Mouse (Mus musculus) neural tube, embryonic 13.5 days (tissue): ENCODE measurements around the gene D430042O09Rik. TPM values are rescaled to one million over a fixed set of nuclear protein-coding genes. Genes with fewer than 3 reads are reported as not detected.
"Not testable (repeated sequence)": the region's sequence is repeated elsewhere in the genome, so short reads cannot be mapped to it uniquely, and the experiment has no call there.

ENCODE experiments used
- ATAC-seq: fragments of 200-750 bp; cut with Nextera tagmentation; 2 replicates; pipeline ENCODE4 v1.8.0; 2017; ENCODE audit warnings: low read depth, mild to moderate bottlenecking, moderate TSS enrichment, moderate library complexity
- H3K27ac ChIP-seq: fragments of 300-500 bp; sonication (generic); replicated peaks from 2 replicates; pipeline ENCODE4 v1.5.1; 2015; ENCODE audit warnings: moderate library complexity, mild to moderate bottlenecking, inconsistent platforms
- H3K27me3 ChIP-seq: fragments of 300-500 bp; sonication (generic); 2 replicates; pipeline ENCODE4 v1.6.1; 2015; ENCODE audit warnings: mild to moderate bottlenecking, inconsistent platforms
- H3K36me3 ChIP-seq: fragments of 300-500 bp; sonication (generic); 2 replicates; pipeline ENCODE4 v1.6.1; 2015; ENCODE audit warnings: mild to moderate bottlenecking, inconsistent platforms
- H3K4me1 ChIP-seq: fragments of 300-500 bp; sonication (generic); replicated peaks from 2 replicates; pipeline ENCODE4 v1.6.1; 2015; ENCODE audit warnings: inconsistent platforms
- H3K4me2 ChIP-seq: fragments of 300-500 bp; sonication (generic); 2 replicates; pipeline ENCODE4 v1.6.1; 2015; ENCODE audit warnings: inconsistent platforms, mild to moderate bottlenecking, moderate library complexity
- H3K4me3 ChIP-seq: fragments of 300-500 bp; sonication (generic); 2 replicates; pipeline ENCODE4 v1.5.1; 2015; ENCODE audit warnings: mild to moderate bottlenecking, inconsistent platforms
- H3K9ac ChIP-seq: fragments of 300-500 bp; sonication (generic); 2 replicates; pipeline ENCODE4 v1.6.1; 2015; ENCODE audit warnings: moderate library complexity, mild to moderate bottlenecking, inconsistent platforms
- H3K9me3 ChIP-seq: fragments of 300-500 bp; sonication (generic); 2 replicates; pipeline ENCODE4 v1.6.1; 2016; ENCODE audit warnings: inconsistent platforms
- whole genome bisulfite sequencing: fragments of 180-500 bp; shearing (Covaris S2); methylation state at CpG from one replicate; pipeline ENCODE4 v1.1.7; 2015; 5-methylcytosine and 5-hydroxymethylcytosine counted together
- polyA plus RNA-seq: library from polyadenylated mRNA; unstranded; fragments of >200 nt; fragmentation: Nextera tagmentation; extraction: Ambion mirVana; gene quantifications from 2 replicates; pipeline ENCODE4 v1.2.1, GENCODE M21; 2015

Gene D430042O09Rik
- 5.9 and 8.3 TPM in 2 replicates for polyA plus RNA-seq

GRCm38 (mm10) chr7:125707593-125708022 is at the start of gene D430042O09Rik, which contains the start of gene Gtf3c1:
Gene D430042O09Rik, plus strand, starts transcription at chr7:125707888.
Gene Gtf3c1, minus strand, starts transcription at chr7:125707780.
- Histone ChIP-seq H3K27ac (peak within 1 kb of the TSS; percentile 91), H3K9me3 (no peaks in the 10 kb centered on the region), H3K36me3 (peaks cover 16% of the 10 kb centered on the region), H3K4me2 (peak within 1 kb of the TSS; percentile 91), H3K4me3 (peak within 1 kb of the TSS; percentile 82), H3K27me3 (no peaks in the 10 kb centered on the region), H3K9ac (peak within 1 kb of the TSS; percentile 91), H3K4me1 (peaks cover 45% of the 10 kb centered on the region)
- under 1% methylated on average over 45 of the region's 45 CpGs for WGBS
- ATAC-seq: peak; percentile 99

DNA sequence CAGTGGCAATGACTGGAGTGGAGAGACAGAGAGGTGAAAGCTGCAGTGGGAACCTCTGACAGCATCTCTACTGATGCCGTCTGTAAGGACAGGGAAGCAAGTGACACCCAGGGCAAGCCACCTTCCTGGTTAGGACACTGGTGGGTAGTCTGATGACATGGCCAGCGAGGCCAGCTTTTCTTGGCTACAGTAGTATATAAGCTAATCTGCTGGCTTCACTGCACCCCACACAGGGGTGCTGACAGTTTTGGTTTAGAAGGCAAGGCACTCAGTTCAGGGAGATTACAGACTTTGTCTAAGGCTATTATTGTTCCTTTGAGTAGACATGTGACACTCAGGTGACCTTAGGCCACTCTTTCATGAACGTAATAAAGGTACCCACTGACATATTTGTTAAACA is 44.0 kb upstream of the D430042O09Rik start:
- H3K9me3 ChIP-seq: no peaks in the 10 kb centered on the region
- no peaks in the 10 kb centered on the region for H3K27me3 ChIP-seq
- 78% methylated on average over 3 of the region's 3 CpGs for WGBS
- ATAC-seq: no peak
- H3K4me2 ChIP-seq: no peak overlapping the region
- H3K36me3 ChIP-seq: peaks cover 97% of the 10 kb centered on the region
- H3K4me1 ChIP-seq: no peaks in the 10 kb centered on the region
- no peak overlapping the region for H3K27ac ChIP-seq
- no peak overlapping the region for H3K4me3 ChIP-seq
- H3K9ac ChIP-seq: no peak overlapping the region

- H3K27ac ChIP-seq: no peak overlapping the region
- no peak for ATAC-seq
- H3K4me2 ChIP-seq: no peak overlapping the region
- H3K9me3 ChIP-seq: no peaks in the 10 kb centered on the region
- no peak overlapping the region for H3K4me3 ChIP-seq
- H3K4me1 ChIP-seq: no peaks in the 10 kb centered on the region
- 88% methylated on average over 6 of the region's 6 CpGs for WGBS
- H3K9ac ChIP-seq: no peak overlapping the region
- peaks cover 99% of the 10 kb centered on the region for H3K36me3 ChIP-seq
- no peaks in the 10 kb centered on the region for H3K27me3 ChIP-seq
Observed at GRCm38 (mm10) chr7:125670865-125671264, 36.8 kb upstream of the D430042O09Rik start.

DNA sequence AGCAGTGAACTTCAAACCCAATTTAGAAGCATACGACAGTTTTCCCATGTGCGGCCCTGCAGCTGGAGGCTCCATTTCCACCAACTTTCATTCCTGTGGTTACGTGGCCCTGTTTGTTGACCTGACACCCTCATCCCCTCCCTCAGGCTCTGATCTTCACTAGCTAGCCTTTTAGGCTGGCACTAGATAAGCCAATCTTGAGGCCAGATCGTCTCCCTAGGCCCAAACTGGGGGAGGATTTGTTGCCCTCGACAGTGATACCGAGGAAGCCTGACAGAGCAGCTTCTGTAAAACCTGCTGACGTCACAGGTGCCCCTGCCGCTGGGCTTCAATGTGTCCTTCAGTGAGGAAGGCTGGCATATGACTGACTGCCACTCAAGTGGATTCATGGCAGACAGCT is 36.3 kb upstream of the D430042O09Rik start:
- Histone ChIP-seq H3K4me2 (no peak overlapping the region), H3K27me3 (no peaks in the 10 kb centered on the region), H3K9me3 (no peaks in the 10 kb centered on the region), H3K4me3 (no peak overlapping the region), H3K27ac (no peak overlapping the region), H3K9ac (no peak overlapping the region), H3K4me1 (no peaks in the 10 kb centered on the region), H3K36me3 (peaks cover 99% of the 10 kb centered on the region)
- WGBS: 96% methylated on average over 8 of the region's 8 CpGs
- ATAC-seq: no peak

GRCm38 (mm10) chr7:125674916-125675315 is 32.8 kb upstream of the D430042O09Rik start:
- no peak overlapping the region for H3K27ac ChIP-seq
- no peaks in the 10 kb centered on the region for H3K9me3 ChIP-seq
- WGBS: 91% methylated on average over 2 of the region's 2 CpGs
- H3K9ac ChIP-seq: no peak overlapping the region
- peaks cover 99% of the 10 kb centered on the region for H3K36me3 ChIP-seq
- H3K4me2 ChIP-seq: no peak overlapping the region
- ATAC-seq: no peak
- no peaks in the 10 kb centered on the region for H3K4me1 ChIP-seq
- H3K27me3 ChIP-seq: no peaks in the 10 kb centered on the region
- H3K4me3 ChIP-seq: no peak overlapping the region

GRCm38 (mm10) chr7:125678756-125679155 is 28.9 kb upstream of the D430042O09Rik start:
- no peak overlapping the region for H3K4me3 ChIP-seq
- no peaks in the 10 kb centered on the region for H3K4me1 ChIP-seq
- peaks cover 90% of the 10 kb centered on the region for H3K36me3 ChIP-seq
- 77% methylated on average over 8 of the region's 8 CpGs for WGBS
- ATAC-seq: no peak
- H3K9me3 ChIP-seq: no peaks in the 10 kb centered on the region
- no peak overlapping the region; the same call in 1 of the 2 replicates for H3K27ac ChIP-seq
- no peak overlapping the region for H3K9ac ChIP-seq
- no peaks in the 10 kb centered on the region for H3K27me3 ChIP-seq
- H3K4me2 ChIP-seq: no peak overlapping the region

- H3K9ac ChIP-seq: no peak overlapping the region
- peaks cover 82% of the 10 kb centered on the region for H3K36me3 ChIP-seq
- ATAC-seq: no peak
- no peak overlapping the region for H3K4me2 ChIP-seq
- no peaks in the 10 kb centered on the region for H3K4me1 ChIP-seq
- WGBS: 93% methylated on average over 9 of the region's 9 CpGs
- no peaks in the 10 kb centered on the region for H3K27me3 ChIP-seq
- no peaks in the 10 kb centered on the region for H3K9me3 ChIP-seq
- H3K4me3 ChIP-seq: no peak overlapping the region
- H3K27ac ChIP-seq: no peak overlapping the region
Observed at GRCm38 (mm10) chr7:125679936-125680335, 27.8 kb upstream of the D430042O09Rik start.

DNA sequence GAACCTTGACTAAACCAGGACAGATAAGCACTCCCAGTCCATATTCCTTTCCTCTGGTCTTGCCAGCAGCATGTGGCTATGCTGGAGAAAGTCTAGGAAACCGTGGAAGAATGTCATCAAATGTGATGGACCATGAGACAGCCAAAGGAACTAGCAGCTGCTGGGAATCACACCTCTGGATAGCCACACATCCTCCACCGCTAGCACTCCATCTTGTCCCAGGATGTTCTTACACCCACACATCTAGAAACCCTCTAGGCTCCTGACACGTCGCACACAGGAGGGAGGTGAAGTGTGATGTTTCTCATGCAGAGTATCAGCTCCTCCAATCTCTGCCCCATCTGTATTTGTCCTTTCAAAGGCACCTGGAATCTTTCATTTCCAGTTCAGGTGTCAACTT is 17.2 kb upstream of the D430042O09Rik start:
- no peaks in the 10 kb centered on the region for H3K4me1 ChIP-seq
- no peak for ATAC-seq
- H3K36me3 ChIP-seq: peaks cover 92% of the 10 kb centered on the region
- no peak overlapping the region for H3K9ac ChIP-seq
- no peak overlapping the region for H3K4me2 ChIP-seq
- no peak overlapping the region for H3K4me3 ChIP-seq
- no peak overlapping the region for H3K27ac ChIP-seq
- H3K9me3 ChIP-seq: no peaks in the 10 kb centered on the region
- WGBS: 91% methylated on average over 4 of the region's 4 CpGs
- H3K27me3 ChIP-seq: no peaks in the 10 kb centered on the region

DNA sequence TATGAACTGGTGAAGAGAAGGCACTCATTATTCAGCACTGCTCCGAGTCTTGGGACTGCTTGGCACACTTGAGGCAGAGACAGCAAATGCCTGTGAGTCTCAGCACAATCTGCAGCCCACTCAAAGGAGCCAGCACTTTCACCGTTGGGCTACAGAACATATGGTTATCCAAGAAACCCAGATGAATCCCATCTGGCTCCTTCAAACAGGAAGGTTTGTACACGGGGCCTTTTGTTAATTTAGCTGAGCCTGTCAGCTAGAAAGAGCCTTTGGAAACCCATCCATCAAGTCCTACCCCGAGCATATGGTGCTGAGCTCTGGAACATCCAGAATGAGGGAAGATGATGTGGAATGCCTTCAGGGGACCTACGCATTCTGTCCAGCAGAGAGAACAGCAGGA is 13.6 kb upstream of the D430042O09Rik start:
- Histone ChIP-seq H3K9me3 (peaks cover 3% of the 10 kb centered on the region), H3K4me1 (no peaks in the 10 kb centered on the region), H3K36me3 (peaks cover 99% of the 10 kb centered on the region), H3K4me3 (no peak overlapping the region), H3K27ac (no peak overlapping the region), H3K9ac (no peak overlapping the region), H3K4me2 (no peak overlapping the region), H3K27me3 (no peaks in the 10 kb centered on the region)
- 61% methylated on average over 5 of the region's 5 CpGs for WGBS
- no peak for ATAC-seq

DNA sequence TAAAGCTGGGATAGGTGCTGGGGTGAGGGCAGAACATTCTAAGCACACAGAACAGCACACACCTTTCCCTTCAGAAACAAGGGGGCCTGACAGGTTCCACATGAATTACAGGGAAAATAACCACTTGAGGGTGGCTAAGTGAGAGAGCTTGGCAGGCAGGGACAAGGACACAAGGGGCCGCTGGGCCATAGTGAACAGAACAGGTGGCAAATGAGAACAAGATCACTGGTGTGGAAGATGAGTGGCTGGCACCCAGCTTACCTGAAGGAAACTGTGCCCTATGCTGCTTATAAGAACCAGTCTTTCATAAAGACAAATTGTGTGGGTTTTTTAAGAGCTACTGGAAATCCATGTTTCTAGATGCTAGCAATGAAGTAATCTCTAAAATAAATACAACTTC is 4.9 kb upstream of the D430042O09Rik start:
- H3K9ac ChIP-seq: no peak overlapping the region
- no peak overlapping the region for H3K4me3 ChIP-seq
- ATAC-seq: no peak
- peaks cover 7% of the 10 kb centered on the region for H3K9me3 ChIP-seq
- H3K27ac ChIP-seq: no peak overlapping the region
- peaks cover 30% of the 10 kb centered on the region for H3K4me1 ChIP-seq
- 90% methylated on average over 1 of the region's 1 CpGs for WGBS
- H3K27me3 ChIP-seq: no peaks in the 10 kb centered on the region
- H3K4me2 ChIP-seq: no peak overlapping the region
- peaks cover 63% of the 10 kb centered on the region for H3K36me3 ChIP-seq

- Histone ChIP-seq H3K9me3 (no peaks in the 10 kb centered on the region), H3K27me3 (no peaks in the 10 kb centered on the region), H3K4me2 (peak overlapping the region; percentile 91), H3K36me3 (peaks cover 20% of the 10 kb centered on the region), H3K4me3 (peak overlapping the region; percentile 82), H3K9ac (peak overlapping the region; percentile 91), H3K4me1 (peaks cover 45% of the 10 kb centered on the region), H3K27ac (peak overlapping the region; percentile 91)
- peak; percentile 89 for ATAC-seq
- under 1% methylated on average over 24 of the region's 24 CpGs for WGBS
Observed at GRCm38 (mm10) chr7:125707186-125707585, 502 bp upstream of the D430042O09Rik start.

- H3K9me3 ChIP-seq: no peaks in the 10 kb centered on the region
- peak overlapping the region; percentile 86 for H3K9ac ChIP-seq
- H3K4me2 ChIP-seq: peak overlapping the region; percentile 80
- peak overlapping the region; percentile 73; the same call in 1 of the 2 replicates for H3K27ac ChIP-seq
- H3K27me3 ChIP-seq: no peaks in the 10 kb centered on the region
- no peak; the same call in 1 of the 2 replicates for ATAC-seq
- H3K4me3 ChIP-seq: peak overlapping the region; percentile 82
- WGBS: under 1% methylated on average over 15 of the region's 15 CpGs
- peaks cover 45% of the 10 kb centered on the region for H3K4me1 ChIP-seq
- H3K36me3 ChIP-seq: peaks cover 11% of the 10 kb centered on the region
Observed at GRCm38 (mm10) chr7:125708100-125708499, 412 bp downstream of the D430042O09Rik start.

DNA sequence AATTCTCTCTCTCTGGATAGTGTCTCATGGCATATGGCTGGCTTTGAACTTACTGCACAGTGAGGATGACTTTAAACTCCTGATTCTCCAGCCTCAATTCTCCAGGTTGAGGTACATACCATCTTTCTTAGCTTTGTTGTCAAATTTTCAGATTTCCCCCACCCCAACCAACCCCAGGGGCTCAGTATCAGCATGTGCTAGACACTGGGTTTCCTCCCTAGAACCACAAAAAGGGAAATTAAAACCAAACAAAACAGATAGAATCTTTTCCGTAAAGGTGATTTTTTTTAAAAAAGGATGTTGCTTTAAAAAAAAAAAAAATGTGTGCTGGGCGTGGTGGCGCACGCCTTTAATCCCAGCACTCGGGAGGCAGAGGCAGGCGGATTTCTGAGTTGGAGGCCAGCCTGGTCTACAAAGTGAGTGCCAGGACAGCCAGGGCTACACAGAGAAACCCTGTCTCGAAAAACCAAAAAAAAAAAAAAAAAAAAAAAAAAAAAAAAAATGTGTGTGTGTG is 5.9 kb downstream of the D430042O09Rik start:
- WGBS: 88% methylated on average over 7 of the region's 7 CpGs
- H3K9ac ChIP-seq, H3K27ac ChIP-seq, H3K4me2 ChIP-seq, H3K4me1 ChIP-seq, H3K36me3 ChIP-seq, H3K4me3 ChIP-seq, ATAC-seq, H3K9me3 ChIP-seq, H3K27me3 ChIP-seq: not testable (repeated sequence)
